Mouse (Mus musculus) liver, embryonic 12.5 days (tissue): Measurements from ENCODE around the gene Sft2d2. TPM values are rescaled to one million over a fixed set of nuclear protein-coding genes. Genes with fewer than 3 reads are reported as not detected.

Source experiments
- ATAC-seq: fragments of 200-750 bp; cut with Nextera tagmentation; 2 replicates; pipeline ENCODE4 v1.8.0; 2017; ENCODE audit warnings: moderate number of reproducible peaks, mild to moderate bottlenecking, moderate library complexity
- H3K27ac ChIP-seq: fragments of 300-500 bp; sonication (generic); 2 replicates; pipeline ENCODE4 v1.5.1; 2016; ENCODE audit warnings: mild to moderate bottlenecking
- H3K27me3 ChIP-seq: fragments of 300-500 bp; sonication (generic); replicated peaks from 2 replicates; pipeline ENCODE4 v1.6.1; 2016; ENCODE audit warnings: mild to moderate bottlenecking, moderate library complexity
- H3K36me3 ChIP-seq: fragments of 300-500 bp; sonication (generic); 2 replicates; pipeline ENCODE4 v1.6.1; 2016; ENCODE audit warnings: mild to moderate bottlenecking, moderate library complexity
- H3K4me1 ChIP-seq: fragments of 300-500 bp; sonication (generic); 2 replicates; pipeline ENCODE4 v1.6.1; 2016
- H3K4me2 ChIP-seq: fragments of 300-500 bp; sonication (generic); 2 replicates; pipeline ENCODE4 v1.6.1; 2016; ENCODE audit warnings: mild to moderate bottlenecking, moderate library complexity
- H3K4me3 ChIP-seq: fragments of 300-500 bp; sonication (generic); 2 replicates; pipeline ENCODE4 v1.5.1; 2016; ENCODE audit warnings: mild to moderate bottlenecking, moderate library complexity
- H3K9ac ChIP-seq: fragments of 300-500 bp; sonication (generic); 2 replicates; pipeline ENCODE4 v1.6.1; 2016; ENCODE audit warnings: mild to moderate bottlenecking, moderate library complexity
- H3K9me3 ChIP-seq: fragments of 300-500 bp; sonication (generic); replicated peaks from 2 replicates; pipeline ENCODE4 v1.6.1; 2016; ENCODE audit warnings: mild to moderate bottlenecking, moderate library complexity
- WGBS: fragments of 180-500 bp; shearing (Covaris S2); methylation state at CpG from one replicate; pipeline ENCODE4 v1.1.7; 2016; ENCODE audit not compliant: insufficient replicate concordance; 5-methylcytosine and 5-hydroxymethylcytosine counted together
- polyA plus RNA-seq: library from polyadenylated mRNA; unstranded; fragments of >200 nt; fragmentation: Nextera tagmentation; extraction: Ambion mirVana; gene quantifications from 2 replicates; pipeline ENCODE4 v1.2.1, GENCODE M21; 2016

The Sft2d2 gene
- polyA plus RNA-seq, 1 experiment from 2014 or later: 8.6 TPM

- WGBS: 76% methylated on average over 6 of the region's 6 CpGs
- H3K4me3 ChIP-seq: no peak overlapping the region
- H3K27me3 ChIP-seq: 0 out of 2 replicates have a peak, but pooled peaks cover 3% of the 10 kb centered on the region
- no peak overlapping the region for H3K9ac ChIP-seq
- H3K27ac ChIP-seq: no peak overlapping the region
- no peak overlapping the region for H3K4me2 ChIP-seq
- no peaks in the 10 kb centered on the region; the same call in 1 of the 2 replicates for H3K9me3 ChIP-seq
- ATAC-seq: no peak
- no peaks in the 10 kb centered on the region for H3K4me1 ChIP-seq
- no peaks in the 10 kb centered on the region for H3K36me3 ChIP-seq
Measured at GRCm38 (mm10) chr1:165164920-165165319, 29.3 kb downstream of the Sft2d2 start.

GRCm38 (mm10) chr1:165160723-165161405, 33.4 kb downstream of the Sft2d2 start, which contains the start of gene Tbx19:
Gene Tbx19 (minus strand): TSS chr1:165160773.
- no peaks in the 10 kb centered on the region for H3K36me3 ChIP-seq
- no peak within 1 kb of the TSS for H3K4me3 ChIP-seq
- H3K9me3 ChIP-seq: no peaks in the 10 kb centered on the region; the same call in 1 of the 2 replicates
- WGBS: 75% methylated on average over 8 of the region's 8 CpGs
- ATAC-seq: no peak
- H3K9ac ChIP-seq: no peak within 1 kb of the TSS
- no peaks in the 10 kb centered on the region for H3K4me1 ChIP-seq
- no peak within 1 kb of the TSS for H3K27ac ChIP-seq
- no peak within 1 kb of the TSS for H3K4me2 ChIP-seq
- 0 out of 2 replicates have a peak, but pooled peaks cover 3% of the 10 kb centered on the region for H3K27me3 ChIP-seq

- Histone ChIP-seq H3K4me1 (no peaks in the 10 kb centered on the region), H3K4me3 (no peak overlapping the region), H3K27ac (no peak overlapping the region), H3K27me3 (0 out of 2 replicates have a peak, but pooled peaks cover 3% of the 10 kb centered on the region), H3K9ac (no peak overlapping the region), H3K9me3 (no peaks in the 10 kb centered on the region), H3K36me3 (no peaks in the 10 kb centered on the region), H3K4me2 (no peak overlapping the region)
- ATAC-seq: no peak
- whole genome bisulfite sequencing: 68% methylated on average over 10 of the region's 10 CpGs
Measured at GRCm38 (mm10) chr1:165158841-165159240, 35.4 kb downstream of the Sft2d2 start.

GRCm38 (mm10) chr1:165154162-165154561, 40.1 kb downstream of the Sft2d2 start:
- no peaks in the 10 kb centered on the region for H3K9me3 ChIP-seq
- H3K36me3 ChIP-seq: no peaks in the 10 kb centered on the region
- no peak overlapping the region for H3K9ac ChIP-seq
- H3K27me3 ChIP-seq: no peaks in the 10 kb centered on the region
- no peak overlapping the region for H3K4me3 ChIP-seq
- H3K4me1 ChIP-seq: no peaks in the 10 kb centered on the region; the same call in 1 of the 2 replicates
- no peak for ATAC-seq
- 29% methylated on average over 4 of the region's 4 CpGs for WGBS
- H3K27ac ChIP-seq: no peak overlapping the region
- no peak overlapping the region for H3K4me2 ChIP-seq

GRCm38 (mm10) chr1:165151216-165151615, 43.0 kb downstream of the Sft2d2 start:
- WGBS: 61% methylated on average over 8 of the region's 8 CpGs
- H3K27ac ChIP-seq: no peak overlapping the region
- H3K4me3 ChIP-seq: no peak overlapping the region
- H3K27me3 ChIP-seq: no peaks in the 10 kb centered on the region
- ATAC-seq: no peak
- H3K9ac ChIP-seq: no peak overlapping the region
- no peaks in the 10 kb centered on the region; the same call in 1 of the 2 replicates for H3K4me1 ChIP-seq
- no peaks in the 10 kb centered on the region for H3K9me3 ChIP-seq
- H3K4me2 ChIP-seq: no peak overlapping the region
- no peaks in the 10 kb centered on the region for H3K36me3 ChIP-seq

- no peaks in the 10 kb centered on the region for H3K9me3 ChIP-seq
- H3K4me2 ChIP-seq: no peak overlapping the region
- ATAC-seq: no peak
- H3K36me3 ChIP-seq: no peaks in the 10 kb centered on the region
- no peak overlapping the region for H3K9ac ChIP-seq
- H3K27ac ChIP-seq: no peak overlapping the region
- 74% methylated on average over 12 of the region's 12 CpGs for WGBS
- 0 out of 2 replicates have a peak, but pooled peaks cover 3% of the 10 kb centered on the region for H3K27me3 ChIP-seq
- no peaks in the 10 kb centered on the region for H3K4me1 ChIP-seq
- no peak overlapping the region for H3K4me3 ChIP-seq
Measured at GRCm38 (mm10) chr1:165142343-165142916, 51.8 kb downstream of the Sft2d2 start.

- Histone ChIP-seq H3K4me3 (no peak overlapping the region), H3K4me2 (no peak overlapping the region), H3K27ac (no peak overlapping the region), H3K4me1 (no peaks in the 10 kb centered on the region), H3K9me3 (no peaks in the 10 kb centered on the region), H3K27me3 (0 out of 2 replicates have a peak, but pooled peaks cover 3% of the 10 kb centered on the region), H3K9ac (no peak overlapping the region), H3K36me3 (no peaks in the 10 kb centered on the region)
- WGBS: 40% methylated on average over 3 of the region's 3 CpGs
- ATAC-seq: no peak
Measured at GRCm38 (mm10) chr1:165140227-165140626, 54.0 kb downstream of the Sft2d2 start.

- Histone ChIP-seq H3K27ac (no peak overlapping the region), H3K36me3 (no peaks in the 10 kb centered on the region), H3K4me2 (no peak overlapping the region), H3K27me3 (no peaks in the 10 kb centered on the region), H3K4me1 (peaks cover 6% of the 10 kb centered on the region), H3K9ac (no peak overlapping the region), H3K4me3 (no peak overlapping the region), H3K9me3 (no peaks in the 10 kb centered on the region)
- ATAC-seq: no peak
- 42% methylated on average over 2 of the region's 2 CpGs for WGBS
Measured at GRCm38 (mm10) chr1:165133858-165134257, 60.4 kb downstream of the Sft2d2 start.

- Histone ChIP-seq H3K4me3 (no peak overlapping the region), H3K4me1 (peaks cover 6% of the 10 kb centered on the region), H3K36me3 (no peaks in the 10 kb centered on the region), H3K9ac (no peak overlapping the region), H3K9me3 (no peaks in the 10 kb centered on the region), H3K27ac (no peak overlapping the region), H3K4me2 (no peak overlapping the region), H3K27me3 (no peaks in the 10 kb centered on the region)
- ATAC-seq: no peak
- 61% methylated on average over 5 of the region's 5 CpGs for WGBS
Measured at GRCm38 (mm10) chr1:165133279-165133678, 61.0 kb downstream of the Sft2d2 start.

GRCm38 (mm10) chr1:165132187-165132877, 61.9 kb downstream of the Sft2d2 start:
- Histone ChIP-seq H3K4me3 (no peak overlapping the region), H3K36me3 (no peaks in the 10 kb centered on the region), H3K4me2 (peak overlapping the region; percentile 31; the same call in 1 of the 2 replicates), H3K27me3 (no peaks in the 10 kb centered on the region), H3K4me1 (peaks cover 6% of the 10 kb centered on the region), H3K9me3 (no peaks in the 10 kb centered on the region), H3K27ac (no peak overlapping the region; the same call in 1 of the 2 replicates), H3K9ac (no peak overlapping the region)
- peak; percentile 72 for ATAC-seq
- WGBS: 49% methylated on average over 14 of the region's 14 CpGs

- no peaks in the 10 kb centered on the region for H3K9me3 ChIP-seq
- WGBS: 58% methylated on average over 5 of the region's 5 CpGs
Measured at GRCm38 (mm10) chr1:165129573-165129972, 64.7 kb downstream of the Sft2d2 start.

More at GRCm38 (mm10) chr1:165129573-165129972, 64.7 kb downstream of the Sft2d2 start:
- H3K36me3 ChIP-seq: no peaks in the 10 kb centered on the region
- no peak overlapping the region for H3K4me2 ChIP-seq
- H3K27me3 ChIP-seq: no peaks in the 10 kb centered on the region
- no peak for ATAC-seq
- peaks cover 6% of the 10 kb centered on the region for H3K4me1 ChIP-seq
- no peak overlapping the region for H3K27ac ChIP-seq
- H3K4me3 ChIP-seq: no peak overlapping the region
- no peak overlapping the region for H3K9ac ChIP-seq
